Mouse (Mus musculus): Measurements from ENCODE around the gene Slc35b1. TPM values are rescaled to one million over a fixed set of nuclear protein-coding genes. Genes with fewer than 3 reads are reported as not detected.
"Not testable (repeated sequence)": the region's sequence is repeated elsewhere in the genome, so short reads cannot be mapped to it uniquely, and the experiment has no call there.

Slc35b1 gene
- polyA plus RNA-seq, 1 experiment from 2014 or later = 174 TPM

DNA sequence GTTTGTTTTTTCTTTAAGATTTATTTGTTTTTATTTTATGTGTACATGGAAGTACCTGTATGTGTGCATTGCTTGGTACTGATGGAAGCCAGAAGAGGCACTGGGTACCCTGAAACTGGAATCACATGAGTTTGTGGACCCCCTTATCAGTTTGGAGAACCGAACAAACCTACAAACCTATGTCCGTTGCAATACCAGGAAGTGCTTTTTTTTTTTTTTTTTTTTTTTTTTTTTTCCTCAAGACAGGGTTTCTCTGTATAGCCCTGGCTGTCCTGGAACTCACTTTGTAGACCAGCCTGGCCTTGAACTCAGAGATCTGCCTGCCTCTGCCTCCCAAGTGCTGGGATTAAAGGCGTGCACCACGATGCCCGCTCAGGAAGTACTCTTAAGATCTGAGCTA lies 21.9 kb downstream of the Slc35b1 start:
- not testable (repeated sequence) for H3K9me3 ChIP-seq (replicated peaks; ENCODE audit: control insufficient read depth, low read length); ATAC-seq; H3K4me1 ChIP-seq (ENCODE audit: control insufficient read depth, insufficient read depth, low read length); DNase-seq (ENCODE audit: low spot score); H3K36me3 ChIP-seq (ENCODE audit: control insufficient read depth, insufficient read depth, low read length); H3K27me3 ChIP-seq (replicated peaks; ENCODE audit: control insufficient read depth, insufficient read depth, low read length); H3K27ac ChIP-seq (ENCODE audit: low read depth, low read length); H3K9ac ChIP-seq (ENCODE audit: low read length); H3K4me2 ChIP-seq (ENCODE audit: low read length); H3K4me3 ChIP-seq (ENCODE audit: low read depth, low read length)
- 96% methylated on average over 5 of the region's 5 CpGs for WGBS

DNA sequence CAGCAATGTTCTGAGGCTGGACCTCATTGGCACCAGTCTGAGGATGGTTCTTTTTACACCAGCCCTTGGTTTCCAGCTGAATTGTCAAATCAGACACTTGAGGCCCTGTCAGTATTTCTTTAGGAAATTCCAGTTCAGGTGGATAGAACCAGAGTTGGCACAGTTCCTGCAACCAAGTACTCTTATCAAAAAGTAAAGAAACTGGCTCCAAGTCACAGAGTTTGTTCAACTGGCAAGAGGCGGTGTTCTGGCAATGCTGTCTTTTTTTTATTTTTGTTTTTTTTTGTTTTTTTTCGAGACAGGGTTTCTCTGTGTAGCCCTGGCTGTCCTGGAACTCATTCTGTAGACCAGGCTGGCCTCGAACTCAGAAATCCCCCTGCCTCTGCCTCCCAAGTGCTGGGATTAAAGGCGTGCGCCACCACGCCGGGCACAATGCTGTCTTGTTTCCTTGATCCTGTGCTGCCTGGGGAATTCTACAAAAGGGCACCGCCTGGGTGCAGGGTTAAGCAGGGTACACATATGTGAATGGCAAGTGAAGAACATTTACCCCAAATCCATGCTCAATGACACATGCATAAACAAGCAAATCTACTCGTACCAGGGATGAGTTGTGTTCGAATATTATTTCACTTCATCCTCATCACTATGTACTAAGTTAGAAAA lies 25.1 kb downstream of the Slc35b1 start:
- Histone ChIP-seq H3K9ac (ENCODE audit: low read length) (no peak overlapping the region), H3K36me3 (ENCODE audit: control insufficient read depth, insufficient read depth, low read length) (no peaks in the 10 kb centered on the region), H3K4me1 (ENCODE audit: control insufficient read depth, insufficient read depth, low read length) (no peaks in the 10 kb centered on the region; the same call in 1 of the 2 replicates), H3K9me3 (replicated peaks; ENCODE audit: control insufficient read depth, low read length) (no peaks in the 10 kb centered on the region), H3K4me3 (ENCODE audit: low read depth, low read length) (no peak overlapping the region), H3K27ac (ENCODE audit: low read depth, low read length) (no peak overlapping the region), H3K4me2 (ENCODE audit: low read length) (no peak overlapping the region), H3K27me3 (replicated peaks; ENCODE audit: control insufficient read depth, insufficient read depth, low read length) (no peaks in the 10 kb centered on the region)
- DNase-seq (ENCODE audit: low spot score) (no peak), ATAC-seq (no peak)
- 87% methylated on average over 10 of the region's 10 CpGs for WGBS

DNA sequence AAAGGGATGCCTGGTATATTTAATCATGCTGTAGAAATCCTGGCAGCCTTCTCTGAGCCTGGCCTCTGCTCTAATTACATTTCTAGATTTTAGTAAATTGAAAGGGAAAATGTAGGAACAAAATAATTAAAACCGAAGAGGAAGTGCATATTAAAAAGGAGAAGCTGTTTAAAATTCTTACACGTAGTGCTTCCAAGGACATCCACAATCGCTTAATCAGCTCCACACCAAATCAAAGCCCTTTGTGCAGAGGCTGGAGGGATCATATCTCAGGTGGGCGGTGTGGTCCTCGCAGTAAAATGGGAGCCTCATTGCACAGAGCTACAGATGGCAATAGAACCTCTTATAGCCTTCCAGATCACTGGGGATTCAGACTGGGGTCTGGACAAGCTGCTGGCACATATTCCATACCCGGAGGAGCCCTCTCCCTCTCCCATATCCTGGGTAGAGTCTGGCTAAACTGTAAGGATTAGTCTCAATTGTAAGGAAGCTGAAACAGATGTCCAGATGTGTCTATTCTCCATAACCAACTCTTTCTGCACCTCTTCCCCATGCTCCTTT lies 27.0 kb downstream of the Slc35b1 start:
- WGBS = 41% methylated on average over 6 of the region's 6 CpGs

DNA sequence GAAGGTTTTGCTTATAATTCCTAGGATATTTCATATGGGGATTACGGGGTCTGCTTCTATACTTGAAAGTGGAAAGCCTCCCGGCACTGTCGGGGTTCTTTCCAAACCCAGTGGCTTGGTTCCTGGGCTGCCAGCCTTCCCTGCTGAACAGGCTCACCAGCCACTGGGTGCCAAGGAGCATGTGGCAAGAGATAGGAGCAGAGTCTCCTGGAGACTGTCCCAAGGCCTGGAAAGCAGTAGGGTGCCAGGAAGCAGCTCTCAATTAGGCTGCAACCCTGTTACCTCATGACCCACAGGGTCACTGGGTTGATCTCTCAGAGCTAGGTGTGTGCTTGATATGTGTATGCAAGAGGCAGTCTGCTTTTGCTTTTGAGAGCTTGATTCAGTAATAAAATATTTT lies 28.1 kb downstream of the Slc35b1 start:
- H3K4me3 ChIP-seq (ENCODE audit: low read depth, low read length) = no peak overlapping the region
- no peaks in the 10 kb centered on the region for H3K9me3 ChIP-seq (replicated peaks; ENCODE audit: control insufficient read depth, low read length)
- DNase-seq (ENCODE audit: low spot score) (no peak), ATAC-seq (no peak)
- H3K27ac ChIP-seq (ENCODE audit: low read depth, low read length) = no peak overlapping the region
- H3K4me1 ChIP-seq (ENCODE audit: control insufficient read depth, insufficient read depth, low read length) = peaks cover 14% of the 10 kb centered on the region
- no peaks in the 10 kb centered on the region for H3K27me3 ChIP-seq (replicated peaks; ENCODE audit: control insufficient read depth, insufficient read depth, low read length)
- WGBS = 84% methylated on average over 3 of the region's 3 CpGs
- H3K4me2 ChIP-seq (ENCODE audit: low read length) = no peak overlapping the region
- no peaks in the 10 kb centered on the region for H3K36me3 ChIP-seq (ENCODE audit: control insufficient read depth, insufficient read depth, low read length)
- H3K9ac ChIP-seq (ENCODE audit: low read length) = no peak overlapping the region

More for the DNA sequence above, 27.0 kb downstream of the Slc35b1 start:
- H3K9me3 ChIP-seq (replicated peaks; ENCODE audit: control insufficient read depth, low read length) = no peaks in the 10 kb centered on the region
- H3K27ac ChIP-seq (ENCODE audit: low read depth, low read length) = no peak overlapping the region
- H3K4me3 ChIP-seq (ENCODE audit: low read depth, low read length) = no peak overlapping the region
- DNase-seq (ENCODE audit: low spot score) = no peak
- H3K9ac ChIP-seq (ENCODE audit: low read length) = no peak overlapping the region
- peaks cover 14% of the 10 kb centered on the region for H3K4me1 ChIP-seq (ENCODE audit: control insufficient read depth, insufficient read depth, low read length)
- no peak overlapping the region for H3K4me2 ChIP-seq (ENCODE audit: low read length)
- no peaks in the 10 kb centered on the region for H3K27me3 ChIP-seq (replicated peaks; ENCODE audit: control insufficient read depth, insufficient read depth, low read length)
- ATAC-seq = no peak
- no peaks in the 10 kb centered on the region for H3K36me3 ChIP-seq (ENCODE audit: control insufficient read depth, insufficient read depth, low read length)

DNA sequence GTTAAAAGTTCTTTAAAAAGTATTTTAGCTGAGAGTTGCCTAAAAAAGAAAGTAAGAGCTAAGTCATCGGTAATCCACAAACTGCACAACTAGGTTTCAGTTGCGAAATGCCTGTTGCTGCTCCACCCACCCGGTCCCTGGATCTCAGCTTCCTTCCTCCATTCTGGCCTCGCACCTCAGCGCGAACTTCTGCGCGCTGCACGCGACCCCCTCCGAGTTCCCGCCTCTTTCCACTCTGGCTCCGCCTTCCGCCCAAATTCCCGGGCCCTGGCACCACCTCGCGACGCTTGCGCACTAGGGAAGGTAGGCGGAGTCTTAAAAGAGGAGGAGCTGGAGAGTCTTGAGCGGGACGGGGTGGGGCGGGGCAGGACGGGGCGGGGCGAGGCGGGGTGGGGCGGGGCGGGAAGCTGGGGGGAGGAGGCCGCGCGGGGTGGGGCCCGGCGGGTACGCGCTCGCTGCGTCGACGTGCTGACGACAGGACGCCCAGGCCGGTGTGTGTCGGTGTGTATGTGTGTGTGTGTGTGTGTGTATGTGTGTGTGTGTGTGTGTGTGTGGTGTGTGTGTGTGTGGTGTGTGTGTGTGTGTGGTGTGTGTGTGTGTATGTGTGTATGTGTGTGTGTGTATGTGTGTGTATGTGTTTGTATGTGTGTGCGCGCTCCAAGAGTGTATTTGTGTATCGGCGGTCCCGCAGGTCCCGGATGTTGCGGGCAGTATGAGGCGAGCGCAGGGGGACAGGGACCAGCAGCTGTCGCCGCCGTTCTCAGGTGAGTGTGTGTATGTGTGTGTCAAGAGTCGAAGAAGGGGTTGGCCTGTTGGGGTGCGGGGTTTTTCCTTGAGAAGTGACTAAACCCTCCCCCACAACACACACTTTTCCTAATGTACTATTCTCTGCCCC lies 29.4 kb downstream of the Slc35b1 start, which contains the start of gene Spop:
Gene Spop (plus strand): TSS at position 440 of the 895 bp plus-strand sequence.
- peak; percentile 80 for ATAC-seq
- H3K4me3 ChIP-seq (ENCODE audit: low read depth, low read length) = peak within 1 kb of the TSS; percentile 53
- H3K4me2 ChIP-seq (ENCODE audit: low read length) = peak within 1 kb of the TSS; percentile 72
- no peaks in the 10 kb centered on the region for H3K9me3 ChIP-seq (replicated peaks; ENCODE audit: control insufficient read depth, low read length)
- WGBS = 2% methylated on average over 57 of the region's 58 CpGs
- peaks cover 14% of the 10 kb centered on the region for H3K4me1 ChIP-seq (ENCODE audit: control insufficient read depth, insufficient read depth, low read length)
- no peaks in the 10 kb centered on the region for H3K27me3 ChIP-seq (replicated peaks; ENCODE audit: control insufficient read depth, insufficient read depth, low read length)
- no peaks in the 10 kb centered on the region for H3K36me3 ChIP-seq (ENCODE audit: control insufficient read depth, insufficient read depth, low read length)
- H3K9ac ChIP-seq (ENCODE audit: low read length) = peak within 1 kb of the TSS; percentile 72
- peak within 1 kb of the TSS; percentile 94 for H3K27ac ChIP-seq (ENCODE audit: low read depth, low read length)
- peak; percentile 94 for DNase-seq (ENCODE audit: low spot score)

DNA sequence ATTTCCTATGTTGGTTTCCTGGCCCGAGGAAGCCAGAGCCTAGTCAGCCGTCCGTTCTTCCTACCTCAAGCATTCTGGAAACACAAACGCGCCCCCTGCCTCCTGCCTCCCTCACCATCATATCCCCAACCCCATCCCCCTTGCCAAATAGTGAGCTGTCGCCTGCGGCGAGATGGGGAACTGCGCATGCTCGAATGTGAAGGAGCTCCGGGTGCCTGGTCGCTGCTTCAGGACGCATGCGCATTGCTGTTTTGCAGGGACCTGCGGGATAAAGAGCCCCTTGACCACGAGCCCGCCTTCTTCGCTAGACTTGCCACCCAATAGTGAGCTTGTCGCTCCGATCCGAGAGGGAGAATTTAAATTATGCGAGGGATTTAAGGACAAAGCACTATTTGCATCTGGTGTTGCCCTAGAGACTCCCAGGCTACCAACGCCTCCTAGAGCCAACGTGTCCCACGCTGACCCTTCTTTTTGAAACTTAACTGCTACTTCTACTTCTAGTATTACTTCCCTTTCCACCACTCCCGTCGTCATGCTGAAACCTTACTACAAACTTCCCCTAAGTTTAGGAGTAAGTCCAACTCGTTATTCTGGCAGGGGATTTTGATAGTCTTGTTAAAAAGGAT lies 30.2 kb downstream of the Slc35b1 start:
- H3K27me3 ChIP-seq (replicated peaks; ENCODE audit: control insufficient read depth, insufficient read depth, low read length) = no peaks in the 10 kb centered on the region
- peak overlapping the region; percentile 72 for H3K4me2 ChIP-seq (ENCODE audit: low read length)
- DNase-seq (ENCODE audit: low spot score) = peak; percentile 99
- peak overlapping the region; percentile 53 for H3K4me3 ChIP-seq (ENCODE audit: low read depth, low read length)
- peak overlapping the region; percentile 72 for H3K9ac ChIP-seq (ENCODE audit: low read length)
- ATAC-seq = peak; percentile 89
- under 1% methylated on average over 28 of the region's 28 CpGs for WGBS
- no peaks in the 10 kb centered on the region for H3K9me3 ChIP-seq (replicated peaks; ENCODE audit: control insufficient read depth, low read length)
- H3K36me3 ChIP-seq (ENCODE audit: control insufficient read depth, insufficient read depth, low read length) = no peaks in the 10 kb centered on the region
- H3K27ac ChIP-seq (ENCODE audit: low read depth, low read length) = peak overlapping the region; percentile 94
- peaks cover 14% of the 10 kb centered on the region for H3K4me1 ChIP-seq (ENCODE audit: control insufficient read depth, insufficient read depth, low read length)

DNA sequence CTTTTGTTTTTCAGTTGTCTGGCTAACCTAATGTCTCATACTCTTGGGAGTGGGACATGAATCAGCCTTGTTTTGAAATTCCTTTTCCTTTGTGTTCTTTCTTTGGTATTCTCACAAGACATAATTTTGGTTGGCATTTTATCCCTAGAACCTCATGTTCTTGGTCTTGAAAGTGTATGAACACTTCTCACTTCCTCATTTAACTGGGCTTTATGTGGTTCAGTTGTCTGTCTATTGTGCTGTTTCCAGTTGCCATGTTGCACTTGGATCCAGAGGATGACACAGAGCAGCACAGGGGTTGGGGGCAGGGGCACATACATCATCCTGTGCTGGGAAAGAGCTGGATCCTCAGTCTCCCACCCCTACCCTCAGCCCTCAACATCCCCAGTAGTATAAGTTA lies 31.4 kb downstream of the Slc35b1 start:
- H3K4me3 ChIP-seq (ENCODE audit: low read depth, low read length) = 0 out of 2 replicates have a peak overlapping the region, but pooled peaks have one; percentile 53
- peak overlapping the region; percentile 33; the same call in 1 of the 2 replicates for H3K9ac ChIP-seq (ENCODE audit: low read length)
- H3K27ac ChIP-seq (ENCODE audit: low read depth, low read length) = no peak overlapping the region; the same call in 1 of the 2 replicates
- no peaks in the 10 kb centered on the region for H3K36me3 ChIP-seq (ENCODE audit: control insufficient read depth, insufficient read depth, low read length)
- H3K9me3 ChIP-seq (replicated peaks; ENCODE audit: control insufficient read depth, low read length) = no peaks in the 10 kb centered on the region
- DNase-seq (ENCODE audit: low spot score) (no peak), ATAC-seq (no peak)
- no peaks in the 10 kb centered on the region for H3K27me3 ChIP-seq (replicated peaks; ENCODE audit: control insufficient read depth, insufficient read depth, low read length)
- peak overlapping the region; percentile 72 for H3K4me2 ChIP-seq (ENCODE audit: low read length)
- H3K4me1 ChIP-seq (ENCODE audit: control insufficient read depth, insufficient read depth, low read length) = peaks cover 14% of the 10 kb centered on the region

DNA sequence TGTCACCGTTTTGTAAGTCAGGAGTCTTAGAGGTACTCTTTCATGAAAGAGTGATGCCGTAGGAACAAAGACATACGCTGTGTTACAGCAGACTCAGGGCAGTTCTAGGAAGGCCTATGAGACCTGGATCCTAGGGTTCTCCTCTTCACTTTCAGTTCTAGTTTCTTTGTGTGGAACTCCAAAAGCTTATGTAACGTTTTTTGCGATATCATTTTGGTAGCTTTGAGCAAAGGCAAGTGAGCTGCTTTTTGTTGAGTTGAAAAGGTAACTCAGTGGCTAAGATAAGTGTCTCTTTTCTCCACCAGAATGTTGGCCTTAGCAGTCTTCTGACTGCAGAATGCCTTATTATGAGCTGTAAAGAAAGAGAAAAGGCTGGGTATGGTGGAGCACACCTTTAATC lies 32.8 kb downstream of the Slc35b1 start:
- Histone ChIP-seq H3K9ac (ENCODE audit: low read length) (no peak overlapping the region), H3K27ac (ENCODE audit: low read depth, low read length) (no peak overlapping the region), H3K9me3 (replicated peaks; ENCODE audit: control insufficient read depth, low read length) (no peaks in the 10 kb centered on the region), H3K4me3 (ENCODE audit: low read depth, low read length) (no peak overlapping the region), H3K27me3 (replicated peaks; ENCODE audit: control insufficient read depth, insufficient read depth, low read length) (no peaks in the 10 kb centered on the region), H3K36me3 (ENCODE audit: control insufficient read depth, insufficient read depth, low read length) (no peaks in the 10 kb centered on the region), H3K4me2 (ENCODE audit: low read length) (no peak overlapping the region; the same call in 1 of the 2 replicates), H3K4me1 (ENCODE audit: control insufficient read depth, insufficient read depth, low read length) (peaks cover 14% of the 10 kb centered on the region)
- ATAC-seq (no peak), DNase-seq (ENCODE audit: low spot score) (no peak)
- 90% methylated on average over 5 of the region's 5 CpGs for WGBS
